Mouse (Mus musculus) 3134 (cell line): ENCODE results near the gene Best2.

Experiments used
- DNase-seq: peaks from one replicate; pipeline ENCODE4 v3.0.0-alpha.2; 2011; ENCODE audit warnings: low spot score; ENCODE audit not compliant: insufficient read length; ENCODE audit errors: extremely low read depth

The Best2 gene

GRCm38 (mm10) chr8:84970135-84970790, 44.1 kb downstream of the Best2 start:
- DNase-seq: no peak

DNA sequence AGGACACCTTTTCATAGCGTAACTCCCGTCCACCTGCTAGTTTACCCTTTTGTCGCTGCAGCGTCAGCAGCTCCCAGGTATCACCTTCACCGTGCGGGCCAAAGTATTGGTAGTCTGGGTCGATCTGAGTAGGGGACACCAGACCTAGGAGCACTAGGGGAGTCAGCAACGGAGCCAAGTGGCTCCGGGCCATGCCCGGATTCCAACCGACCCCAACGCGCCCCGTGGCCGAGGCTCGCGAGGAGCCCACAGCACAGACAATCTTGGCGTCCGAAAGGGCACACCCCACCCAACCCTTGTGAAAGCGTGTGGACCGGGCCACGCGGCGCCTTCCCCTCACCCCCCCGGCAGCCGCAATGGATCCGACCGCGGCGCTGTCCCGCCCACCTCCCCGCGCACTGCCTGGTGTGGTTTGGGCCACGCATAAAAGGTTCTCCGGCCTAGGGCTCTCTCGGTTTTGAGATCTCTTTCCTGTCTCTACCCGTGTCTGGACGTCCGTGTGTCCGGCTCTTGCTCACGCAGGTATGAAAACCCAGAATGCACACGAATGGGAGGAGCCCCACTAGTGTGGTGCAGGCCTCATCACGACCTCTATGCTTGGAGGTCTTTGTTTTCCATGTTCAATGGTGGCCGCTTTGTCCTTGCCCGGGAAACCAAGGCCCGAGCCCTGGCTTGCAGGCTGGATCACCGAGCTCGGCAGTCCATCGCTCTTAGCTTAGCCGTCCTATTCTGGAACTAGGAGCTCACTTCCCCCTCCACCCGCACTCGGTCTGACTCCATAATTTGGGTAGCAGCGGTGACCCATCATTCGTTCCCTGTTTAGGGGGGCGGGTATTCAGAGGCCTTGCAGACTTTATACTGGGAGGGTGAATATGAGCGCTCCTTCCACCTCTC, 44.8 kb downstream of the Best2 start, which contains the start of the genes Gm49661, Prdx2 and Rnaseh2a:
Gm49661 (minus strand) TSS at position 193 of the 894 bp plus-strand sequence.
Prdx2 (plus strand) TSS at position 347 of the 894 bp plus-strand sequence.
Rnaseh2a (minus strand) TSS at position 527 of the 894 bp plus-strand sequence.
- peak; percentile 80 for DNase-seq

DNA sequence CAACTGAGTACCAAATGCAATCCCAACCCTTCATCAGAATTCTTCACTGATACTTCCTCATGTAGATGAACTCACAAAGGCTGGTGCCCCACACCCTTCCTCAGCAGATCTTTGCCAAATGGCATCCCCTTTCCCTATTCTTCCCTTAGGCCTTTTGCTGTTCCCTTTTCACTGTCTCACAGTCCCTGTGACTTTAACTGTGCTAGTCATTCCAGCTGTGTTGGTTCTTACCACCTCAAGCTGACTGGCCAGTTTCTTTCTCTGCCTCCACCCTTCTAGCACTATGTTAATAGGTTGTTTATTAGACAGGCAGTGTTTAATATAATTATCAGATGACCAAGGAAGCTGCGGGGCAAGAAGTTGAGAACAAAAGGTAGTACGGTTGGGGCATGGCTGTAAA, 45.7 kb downstream of the Best2 start:
- no peak for DNase-seq

- no peak for DNase-seq
Measured at GRCm38 (mm10) chr8:84967532-84968304, 46.6 kb downstream of the Best2 start.

DNA sequence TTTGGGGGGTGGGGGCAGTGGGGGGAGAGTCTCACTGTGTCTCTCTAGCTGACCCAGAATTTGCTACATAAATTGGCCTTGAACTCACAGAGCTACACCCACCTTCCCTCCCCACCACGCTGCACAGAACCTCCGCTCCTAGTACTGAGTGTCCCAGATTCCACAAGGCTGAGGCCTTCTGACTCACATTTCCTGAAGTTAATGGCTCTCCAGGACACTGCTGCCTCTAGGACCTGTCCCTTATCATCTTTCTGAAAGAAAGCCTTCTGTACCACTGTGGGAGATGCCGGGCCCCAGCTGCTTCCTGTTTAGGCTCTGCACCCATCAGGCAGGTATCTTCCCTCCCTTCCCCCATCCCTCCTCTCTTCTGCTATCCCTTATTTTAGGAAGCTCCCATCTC, 47.7 kb downstream of the Best2 start:
- no peak for DNase-seq

- DNase-seq: peak; percentile 99
Measured at GRCm38 (mm10) chr8:84965731-84966291, 48.5 kb downstream of the Best2 start.

- no peak for DNase-seq
Measured at GRCm38 (mm10) chr8:84963952-84964351, 50.4 kb downstream of the Best2 start.

- DNase-seq: peak; percentile 77
Measured at GRCm38 (mm10) chr8:84959811-84960210, 54.5 kb downstream of the Best2 start.
